Mouse (Mus musculus): ENCODE results near the gene Pusl1. TPM values are rescaled to one million over a fixed set of nuclear protein-coding genes. Genes with fewer than 3 reads are reported as not detected.

Gene Pusl1
- 10 to 100 TPM; 65.3 to 66.9 TPM for total RNA-seq (2021)
- long read RNA-seq, experiment 1, transcript Pusl1-201 (8 exons, 1,243 nt): major isoform, 6 of 93 reads
- long read RNA-seq, experiment 1, partial matches to known transcripts: 36 of 93 reads
- long read RNA-seq, experiment 1, other reads (novel, unspliced or antisense): 51 of 93 reads
- long read RNA-seq, experiment 2, partial matches to known transcripts: 23 of 59 reads
- long read RNA-seq, experiment 2, other reads (novel, unspliced or antisense): 34 of 59 reads

- DNase-seq (ENCODE audit: low spot score in 2 of 2): peak; percentile 98
- intact Hi-C loops (cut with DNase I): loop anchor here (2.0 kb wide), 1 partner anchor 51 kb away; the partner anchor contains the start of gene Ube2j2
These were observed at the start of gene Pusl1, which contains the start of gene Acap3 for GRCm38 (mm10) chr4:155891551-155892001. Gene Pusl1 (minus strand): TSS chr4:155891781. Gene Acap3 (plus strand): TSS chr4:155891822.

DNA sequence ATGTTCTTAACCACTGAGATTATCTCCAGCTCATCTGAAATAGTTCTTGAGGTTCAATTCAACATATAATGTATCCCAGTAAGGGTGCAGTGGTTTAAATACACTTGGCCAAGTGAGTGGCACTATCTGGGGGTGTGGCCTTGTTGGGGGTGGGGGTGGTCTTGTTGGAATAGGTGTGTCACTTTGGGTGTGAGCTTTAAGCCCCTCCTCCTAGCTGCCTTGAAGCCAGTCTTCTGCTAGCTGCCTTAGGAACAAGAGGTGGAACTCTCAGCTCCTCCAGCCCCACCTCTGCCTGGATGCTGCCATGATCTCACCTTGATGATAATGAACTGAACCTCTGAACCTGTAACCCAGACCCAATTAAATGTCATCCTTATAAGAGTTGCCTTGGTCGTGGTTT is 40.5 kb upstream of the Pusl1 start:
- intact Hi-C loops (cut with DNase I): no loop called here
- DNase-seq (ENCODE audit: low spot score in 2 of 2): no peak

DNA sequence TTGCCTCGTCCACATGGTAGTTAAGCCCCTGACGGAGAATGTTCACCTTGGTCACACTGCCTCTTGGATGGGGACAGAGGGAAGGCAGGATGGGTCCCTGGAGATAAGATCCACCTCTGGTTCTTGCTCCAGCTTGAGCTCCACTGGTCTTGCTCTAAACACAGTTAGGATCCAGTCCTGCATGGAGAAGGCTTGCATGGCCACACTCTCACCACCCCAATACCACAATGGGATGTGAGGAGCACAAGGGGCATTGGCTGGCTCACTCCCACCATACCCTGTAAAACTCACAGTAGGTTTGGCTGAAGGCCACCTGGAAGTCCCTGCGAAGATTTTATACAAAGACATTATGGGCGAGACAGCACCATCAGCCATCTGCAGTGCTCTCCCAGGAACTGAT is 17.2 kb upstream of the Pusl1 start:
- intact Hi-C loops (cut with DNase I): no loop called here
- DNase-seq (ENCODE audit: low spot score in 2 of 2): peak; percentile 1 to 4

GRCm38 (mm10) chr4:155908281-155908680 is 16.7 kb upstream of the Pusl1 start:
- DNase-seq (ENCODE audit: low spot score in 2 of 2): peak; percentile 4 to 7
- intact Hi-C loops (cut with DNase I): no loop called here

GRCm38 (mm10) chr4:155907003-155907402 is 15.4 kb upstream of the Pusl1 start:
- DNase-seq (ENCODE audit: low spot score in 2 of 2): peak; percentile 2 to 4
- intact Hi-C loops (cut with DNase I): no loop called here

DNA sequence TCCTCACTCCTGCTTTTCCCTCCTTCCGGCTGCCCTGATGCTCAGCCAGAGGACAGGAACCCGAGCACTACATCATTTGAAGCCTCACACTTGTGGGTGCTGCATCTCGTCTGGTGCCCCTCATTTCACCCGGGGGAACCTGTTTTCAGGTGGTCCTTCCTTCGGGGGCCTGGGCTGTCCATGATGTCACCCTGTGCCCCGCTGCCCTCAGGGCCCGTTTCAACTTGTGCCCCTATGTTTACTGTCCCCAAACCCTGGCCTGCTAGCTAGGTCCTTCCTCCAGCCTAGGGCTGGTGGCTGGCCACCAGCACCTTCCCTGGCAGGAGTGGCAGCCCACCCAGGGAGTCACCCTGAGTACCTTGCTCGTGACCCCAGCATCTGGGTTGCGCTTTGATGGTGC is 14.5 kb upstream of the Pusl1 start:
- peak in 1 of 2 experiments; percentile 2 for DNase-seq (ENCODE audit: low spot score in 2 of 2)
- intact Hi-C loops (cut with DNase I): no loop called here

DNA sequence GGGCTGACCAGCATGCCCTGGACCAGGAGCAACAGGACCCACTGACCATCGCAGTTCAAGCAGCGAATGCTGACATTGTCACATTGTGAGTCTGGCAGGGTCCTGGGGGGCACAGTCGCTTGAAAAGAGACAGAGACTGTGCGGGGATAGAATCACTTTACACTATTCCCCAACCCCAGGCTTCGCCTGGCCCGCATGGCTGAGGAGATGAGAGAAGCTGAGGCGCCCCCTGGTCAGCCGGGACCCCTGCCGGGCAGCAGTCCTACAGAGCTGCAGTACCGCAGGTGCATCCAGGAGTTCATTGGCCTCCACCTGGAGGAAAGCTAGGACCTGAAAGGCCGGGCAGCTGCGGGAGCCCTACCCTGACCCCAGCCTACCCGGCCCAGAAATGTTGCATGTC is 14.1 kb upstream of the Pusl1 start:
- DNase-seq (ENCODE audit: low spot score in 2 of 2): peak in 1 of 2 experiments; percentile 0
- intact Hi-C loops (cut with DNase I): no loop called here

DNA sequence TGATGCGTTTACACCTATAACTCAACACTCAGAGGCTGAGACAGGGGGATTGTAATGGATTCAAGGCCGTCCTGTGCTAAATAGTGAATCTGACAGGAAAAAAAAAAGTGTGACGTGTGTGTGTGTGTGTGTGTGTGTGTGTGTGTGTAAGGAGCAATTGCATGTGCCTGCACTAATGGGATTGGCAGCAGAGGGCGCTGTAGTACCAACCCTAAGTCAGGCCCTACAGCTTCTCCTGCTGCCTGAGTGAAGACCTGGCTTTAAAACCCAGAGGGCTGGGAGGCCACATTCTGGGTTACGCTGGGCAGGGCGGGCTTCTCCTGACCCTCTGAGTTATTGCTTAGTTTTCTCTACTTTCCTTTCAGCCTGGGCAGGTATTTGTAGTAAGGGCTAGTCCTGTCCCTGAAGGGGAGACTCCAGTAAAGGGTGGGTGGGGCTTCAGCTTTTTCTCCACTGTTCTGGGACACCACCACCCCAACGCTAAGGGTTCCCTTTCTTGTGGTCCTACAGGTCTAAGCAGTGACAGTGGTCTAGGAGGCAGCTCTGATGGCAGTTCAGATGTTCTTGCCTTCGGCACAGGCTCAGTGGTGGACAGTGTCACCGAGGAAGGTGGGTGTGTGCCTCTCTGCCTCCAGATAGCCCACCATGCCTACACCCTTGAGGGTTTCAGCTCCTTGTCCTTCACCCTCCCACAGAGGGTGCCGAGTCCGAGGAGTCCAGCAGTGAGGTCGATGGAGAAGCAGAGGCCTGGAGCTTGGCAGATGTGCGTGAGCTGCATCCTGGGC is 12.9 kb upstream of the Pusl1 start:
- intact Hi-C loops (cut with DNase I): no loop called here

DNA sequence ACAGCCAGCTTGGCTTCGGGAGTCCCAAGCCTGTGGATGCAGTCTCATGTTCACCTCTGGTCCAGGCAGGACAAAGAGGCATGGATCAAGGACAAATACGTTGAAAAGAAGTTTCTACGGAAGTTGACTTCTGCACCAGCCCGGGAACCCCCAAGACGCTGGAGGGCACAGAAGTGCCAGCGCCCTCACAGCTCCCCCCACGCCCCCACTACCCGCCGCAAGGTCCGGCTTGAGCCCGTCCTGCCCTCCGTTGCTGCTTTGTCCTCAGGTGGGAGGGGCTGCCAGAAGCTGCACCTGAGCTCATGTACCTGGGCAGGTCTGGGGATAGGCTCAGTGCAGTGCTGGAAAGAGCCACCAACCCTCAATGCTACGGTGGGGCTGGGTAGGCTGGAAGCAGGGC is 11.7 kb upstream of the Pusl1 start:
- DNase-seq (ENCODE audit: low spot score in 2 of 2): peak in 1 of 2 experiments; percentile 2
- intact Hi-C loops (cut with DNase I): no loop called here

More for the DNA sequence above, 12.9 kb upstream of the Pusl1 start:
- peak; percentile 51 to 81 for DNase-seq (ENCODE audit: low spot score in 2 of 2)

- DNase-seq (ENCODE audit: low spot score in 2 of 2): peak; percentile 55 to 70
- intact Hi-C loops (cut with DNase I): loop anchor here (2.0 kb wide), 1 partner anchor 42 kb away; the partner anchor contains the start of gene Ube2j2
These were observed 9.6 kb upstream of the Pusl1 start for GRCm38 (mm10) chr4:155901205-155901604.

GRCm38 (mm10) chr4:155899355-155899754 is 7.8 kb upstream of the Pusl1 start:
- intact Hi-C loops (cut with DNase I): no loop called here
- peak; percentile 2 for DNase-seq (ENCODE audit: low spot score in 2 of 2)

GRCm38 (mm10) chr4:155898318-155898717 is 6.7 kb upstream of the Pusl1 start:
- DNase-seq (ENCODE audit: low spot score in 2 of 2): no peak
- intact Hi-C loops (cut with DNase I): no loop called here

- DNase-seq (ENCODE audit: low spot score in 2 of 2): no peak
- intact Hi-C loops (cut with DNase I): no loop called here
These were observed 4.9 kb upstream of the Pusl1 start for GRCm38 (mm10) chr4:155896461-155896860.

- intact Hi-C loops (cut with DNase I): no loop called here
- DNase-seq (ENCODE audit: low spot score in 2 of 2): peak in 1 of 2 experiments; percentile 2
These were observed 4.2 kb upstream of the Pusl1 start for GRCm38 (mm10) chr4:155895826-155896225.

DNA sequence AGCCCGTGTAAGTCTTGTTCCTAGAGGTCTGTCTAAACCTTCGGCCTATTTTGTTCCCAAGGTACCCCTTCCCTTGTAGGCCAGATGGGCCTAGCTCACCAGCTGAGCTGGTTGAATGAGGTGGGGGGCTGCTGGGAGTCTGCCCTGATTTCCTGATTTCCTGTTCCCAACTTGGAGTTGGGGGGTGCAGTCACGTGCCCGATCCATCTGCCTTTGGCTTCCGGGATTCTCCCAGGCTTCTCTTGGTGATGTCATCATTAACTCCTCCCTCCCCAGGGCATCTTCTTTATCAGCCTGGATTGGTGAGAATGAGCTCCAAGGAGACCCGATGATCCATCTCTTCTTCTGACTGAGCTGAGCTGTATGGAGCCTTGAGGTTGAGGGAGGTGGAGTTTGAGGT is 3.6 kb upstream of the Pusl1 start:
- intact Hi-C loops (cut with DNase I): no loop called here
- peak; percentile 87 to 89 for DNase-seq (ENCODE audit: low spot score in 2 of 2)

DNA sequence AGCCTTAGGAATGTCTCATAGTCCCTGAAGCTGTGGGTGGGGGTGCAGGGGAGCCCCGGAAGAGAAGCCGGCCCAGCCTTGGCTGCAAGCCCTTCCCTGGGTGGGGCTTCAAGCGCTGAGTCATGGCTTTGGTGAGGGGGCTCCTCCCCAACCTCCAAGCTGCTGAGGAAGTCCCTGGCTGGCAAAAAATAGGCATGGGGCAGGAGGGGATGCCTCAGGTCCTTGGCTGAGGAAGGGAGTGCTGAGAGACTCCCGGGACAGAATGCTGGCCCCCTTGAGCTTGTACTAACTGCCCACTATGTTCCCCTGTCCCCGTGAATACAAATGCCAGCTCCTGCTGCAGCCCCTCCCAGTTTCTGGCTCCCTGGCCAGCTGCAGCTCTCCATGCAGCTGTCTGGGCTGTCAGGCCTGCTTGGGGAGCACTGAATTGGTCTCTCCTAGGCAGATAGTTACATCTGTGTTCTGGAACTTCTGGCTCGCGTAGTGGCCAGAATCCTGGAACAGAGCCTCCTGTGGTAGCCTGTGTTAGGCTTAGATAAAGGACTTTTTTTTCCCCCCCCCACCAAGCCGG is 2.8 kb upstream of the Pusl1 start:
- intact Hi-C loops (cut with DNase I): no loop called here
- DNase-seq (ENCODE audit: low spot score in 2 of 2): peak; percentile 77 to 83

- DNase-seq (ENCODE audit: low spot score in 2 of 2): peak; percentile 4 to 65
- intact Hi-C loops (cut with DNase I): loop anchor here (2.0 kb wide), 1 partner anchor 50 kb away; the partner anchor contains the start of gene Ube2j2
These were observed 1.7 kb upstream of the Pusl1 start for GRCm38 (mm10) chr4:155893212-155893690.

DNA sequence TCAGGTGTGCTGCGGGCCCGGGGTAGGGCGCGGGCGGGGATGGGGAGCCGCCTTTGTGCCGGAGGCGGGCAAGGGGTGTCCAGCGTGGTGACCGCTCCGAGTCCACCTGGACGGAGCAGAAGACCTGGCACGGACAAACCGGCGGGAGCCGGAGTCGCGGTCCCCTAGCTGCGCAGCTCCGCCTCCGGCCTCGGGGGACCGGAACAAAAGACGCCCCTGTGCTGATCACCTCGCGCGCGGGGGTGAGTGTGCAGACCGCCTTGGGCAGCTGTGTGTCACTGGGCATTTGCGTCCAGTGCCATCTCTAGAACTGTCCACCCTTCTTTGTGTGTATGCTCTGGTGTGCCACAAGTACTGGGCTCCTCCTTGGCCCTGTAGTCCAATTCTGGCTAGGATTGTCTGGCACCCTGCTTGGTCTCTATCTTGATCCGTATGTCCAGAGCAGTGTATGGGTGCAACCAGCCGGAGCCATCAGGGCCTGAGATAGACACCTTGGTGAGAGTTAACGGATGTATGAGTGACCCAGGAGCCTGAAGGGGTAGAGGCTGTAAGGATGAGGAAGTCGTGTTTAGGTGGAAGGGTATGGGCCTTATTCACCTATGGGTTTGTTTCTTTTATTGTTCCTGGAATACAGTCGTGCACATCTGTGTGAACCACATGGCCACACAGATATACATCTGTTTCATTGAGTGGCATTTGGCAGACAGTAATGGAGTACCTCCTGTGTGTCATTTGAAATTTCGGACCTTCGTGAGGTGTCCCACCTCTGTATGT is 1.0 kb upstream of the Pusl1 start:
- intact Hi-C loops (cut with DNase I): loop anchor here (2.0 kb wide), 1 partner anchor 50 kb away; the partner anchor contains the start of gene Ube2j2
- peak in 1 of 2 experiments; percentile 29 for DNase-seq (ENCODE audit: low spot score in 2 of 2)

DNA sequence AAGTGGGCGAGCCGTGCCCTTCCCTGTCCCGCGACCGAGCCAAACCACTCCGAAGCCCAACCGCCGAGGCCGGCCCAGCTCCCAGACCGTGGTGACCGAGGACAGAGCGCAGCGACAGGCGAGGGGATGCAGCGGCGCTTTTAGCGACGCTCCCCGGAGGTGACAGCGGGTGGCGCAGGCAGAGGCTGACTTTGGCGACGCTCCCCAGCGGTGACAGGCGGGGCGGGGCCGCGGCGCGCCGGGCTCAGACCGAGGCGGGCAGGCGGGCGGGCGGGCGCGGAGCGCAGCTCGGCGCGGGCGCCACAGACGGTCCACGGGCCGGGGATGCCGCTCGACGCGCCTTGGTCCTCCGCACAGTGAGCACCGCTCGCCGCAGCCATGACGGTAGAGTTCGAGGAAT is 436 bp upstream of the Pusl1 start:
- intact Hi-C loops (cut with DNase I): loop anchor here (2.0 kb wide), 1 partner anchor 51 kb away; the partner anchor contains the start of gene Ube2j2
- peak; percentile 83 to 84 for DNase-seq (ENCODE audit: low spot score in 2 of 2)

Measured in left cerebral cortex, postnatal 14 days (tissue).